Mouse (Mus musculus): ENCODE measurements around the gene Tmem14a. TPM values are rescaled to one million over a fixed set of nuclear protein-coding genes. Genes with fewer than 3 reads are reported as not detected.
"Not testable (repeated sequence)": the region's sequence is repeated elsewhere in the genome, so short reads cannot be mapped to it uniquely, and the experiment has no call there.

The Tmem14a gene
- 16.9 and 20.9 TPM in 2 replicates for polyA plus RNA-seq (2015; fragmentation: Nextera tagmentation; extraction: Ambion mirVana)

DNA sequence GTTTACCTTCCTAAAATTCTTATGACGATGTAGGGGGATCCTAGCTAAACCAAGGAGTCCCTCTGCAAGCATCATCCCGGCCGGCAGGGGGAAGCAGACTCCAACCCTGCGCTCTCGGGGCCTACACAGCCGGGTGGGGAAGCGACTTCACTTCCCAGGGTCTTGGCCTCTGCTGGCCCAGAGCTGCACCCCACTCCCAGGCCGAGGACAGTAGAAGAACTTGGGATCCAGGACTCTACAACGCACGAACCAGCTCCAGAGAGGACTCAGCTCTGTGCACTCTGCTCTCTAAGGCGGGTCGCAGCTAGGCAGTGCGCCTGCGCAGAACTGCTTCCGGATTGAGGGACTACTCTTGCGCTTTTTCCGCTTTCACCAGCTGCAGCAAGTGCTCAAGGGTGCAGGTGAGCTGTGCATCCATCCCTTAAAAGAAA lies at the start of gene Tmem14a:
TSS of gene Tmem14a (plus strand) at position 87 of the 431 bp plus-strand sequence.
- H3K4me1 ChIP-seq (replicated peaks; ENCODE audit: control insufficient read depth, insufficient read depth, low read length) = peaks cover 6% of the 10 kb centered on the region
- peak within 1 kb of the TSS; percentile 74 for H3K4me3 ChIP-seq (replicated peaks; ENCODE audit: low read length)
- peak within 1 kb of the TSS; percentile 78 for H3K4me2 ChIP-seq (ENCODE audit: low read length)
- H3K36me3 ChIP-seq (ENCODE audit: control insufficient read depth, insufficient read depth) = no peaks in the 10 kb centered on the region
- no peaks in the 10 kb centered on the region for H3K27me3 ChIP-seq (replicated peaks; ENCODE audit: control insufficient read depth, insufficient read depth, low read length)
- peak within 1 kb of the TSS; percentile 70 for H3K27ac ChIP-seq (ENCODE audit: low read length)
- peak within 1 kb of the TSS; percentile 97 for H3K9ac ChIP-seq (replicated peaks; ENCODE audit: low read depth, low read length)
- WGBS = 1% methylated on average over 17 of the region's 17 CpGs
- H3K9me3 ChIP-seq (ENCODE audit: control insufficient read depth, low read length) = no peaks in the 10 kb centered on the region
- ATAC-seq = peak; percentile 98

DNA sequence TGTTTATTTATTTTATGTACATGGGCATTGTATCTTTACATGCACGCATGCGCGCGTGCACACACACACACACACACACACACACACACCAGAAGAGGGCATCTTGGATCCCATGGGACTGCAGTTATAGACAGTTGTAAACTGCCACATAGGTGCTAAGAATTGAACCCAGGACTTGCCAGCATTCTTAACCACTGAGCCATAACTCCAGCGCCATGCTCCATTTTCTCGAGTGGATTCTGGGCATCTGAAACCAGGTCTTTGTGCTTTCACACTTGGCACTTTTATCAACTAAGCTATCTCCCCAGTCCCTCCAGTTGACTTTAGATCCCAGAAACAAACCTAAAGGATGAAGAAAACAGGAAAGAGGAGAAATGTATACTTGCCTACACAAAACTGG lies 33.2 kb upstream of the Tmem14a start:
- Histone ChIP-seq H3K27ac (ENCODE audit: low read length) (no peak overlapping the region), H3K9ac (replicated peaks; ENCODE audit: low read depth, low read length) (no peak overlapping the region), H3K36me3 (ENCODE audit: control insufficient read depth, insufficient read depth) (no peaks in the 10 kb centered on the region), H3K27me3 (replicated peaks; ENCODE audit: control insufficient read depth, insufficient read depth, low read length) (no peaks in the 10 kb centered on the region), H3K9me3 (ENCODE audit: control insufficient read depth, low read length) (no peaks in the 10 kb centered on the region), H3K4me1 (replicated peaks; ENCODE audit: control insufficient read depth, insufficient read depth, low read length) (no peaks in the 10 kb centered on the region), H3K4me2 (ENCODE audit: low read length) (no peak overlapping the region), H3K4me3 (replicated peaks; ENCODE audit: low read length) (no peak overlapping the region)
- 98% methylated on average over 6 of the region's 6 CpGs for WGBS
- ATAC-seq = no peak

DNA sequence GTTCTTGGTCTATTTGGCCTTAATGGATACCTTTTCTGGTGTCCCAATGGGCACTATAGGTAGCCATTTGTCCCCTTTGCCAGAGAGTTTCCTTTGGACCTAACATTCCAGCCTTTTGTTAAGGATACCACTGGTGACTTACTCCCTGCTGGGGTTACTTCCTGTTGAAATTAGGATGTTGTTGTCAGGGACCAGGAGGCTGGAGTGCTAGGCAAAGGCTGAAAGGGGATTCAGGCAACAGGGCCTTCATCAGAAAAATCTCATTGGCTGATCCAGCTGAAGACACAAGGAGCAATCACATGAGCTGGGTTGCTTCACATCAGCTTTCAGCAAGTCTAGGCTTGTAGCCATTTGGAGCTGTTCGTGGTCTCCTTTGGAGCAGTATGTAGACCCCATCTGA lies 12.1 kb upstream of the Tmem14a start:
- H3K4me3 ChIP-seq (replicated peaks; ENCODE audit: low read length) = no peak overlapping the region
- H3K4me2 ChIP-seq (ENCODE audit: low read length) = no peak overlapping the region
- no peaks in the 10 kb centered on the region for H3K4me1 ChIP-seq (replicated peaks; ENCODE audit: control insufficient read depth, insufficient read depth, low read length)
- no peak overlapping the region for H3K9ac ChIP-seq (replicated peaks; ENCODE audit: low read depth, low read length)
- no peak overlapping the region for H3K27ac ChIP-seq (ENCODE audit: low read length)
- WGBS = 86% methylated on average over 1 of the region's 1 CpGs
- ATAC-seq = no peak
- no peaks in the 10 kb centered on the region for H3K36me3 ChIP-seq (ENCODE audit: control insufficient read depth, insufficient read depth)
- no peaks in the 10 kb centered on the region for H3K9me3 ChIP-seq (ENCODE audit: control insufficient read depth, low read length)
- no peaks in the 10 kb centered on the region for H3K27me3 ChIP-seq (replicated peaks; ENCODE audit: control insufficient read depth, insufficient read depth, low read length)

DNA sequence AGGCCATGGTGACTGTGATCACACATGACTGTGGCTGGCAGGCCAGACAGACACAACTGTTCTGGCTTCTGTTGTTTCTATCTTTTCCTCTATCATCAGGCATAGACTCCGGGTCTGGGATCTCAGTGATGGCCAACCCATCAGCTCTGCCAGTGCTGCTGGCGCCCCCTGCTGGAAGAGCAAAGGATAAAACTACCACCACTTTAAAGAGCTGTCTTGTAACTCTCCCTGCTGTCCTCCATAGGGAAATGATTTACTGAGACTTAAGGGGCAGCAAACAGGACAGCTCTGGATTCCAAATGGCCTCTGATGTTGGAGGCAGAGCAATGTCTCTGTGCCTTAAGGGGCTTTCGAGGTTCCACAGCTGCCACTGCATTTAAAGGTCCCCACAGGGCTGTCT lies 4.8 kb upstream of the Tmem14a start:
- not testable (repeated sequence) for H3K9me3 ChIP-seq (ENCODE audit: control insufficient read depth, low read length); H3K4me2 ChIP-seq (ENCODE audit: low read length); H3K4me1 ChIP-seq (replicated peaks; ENCODE audit: control insufficient read depth, insufficient read depth, low read length); ATAC-seq; H3K4me3 ChIP-seq (replicated peaks; ENCODE audit: low read length); H3K27me3 ChIP-seq (replicated peaks; ENCODE audit: control insufficient read depth, insufficient read depth, low read length); H3K9ac ChIP-seq (replicated peaks; ENCODE audit: low read depth, low read length); H3K27ac ChIP-seq (ENCODE audit: low read length); H3K36me3 ChIP-seq (ENCODE audit: control insufficient read depth, insufficient read depth)
- WGBS = 26% methylated on average over 2 of the region's 3 CpGs

DNA sequence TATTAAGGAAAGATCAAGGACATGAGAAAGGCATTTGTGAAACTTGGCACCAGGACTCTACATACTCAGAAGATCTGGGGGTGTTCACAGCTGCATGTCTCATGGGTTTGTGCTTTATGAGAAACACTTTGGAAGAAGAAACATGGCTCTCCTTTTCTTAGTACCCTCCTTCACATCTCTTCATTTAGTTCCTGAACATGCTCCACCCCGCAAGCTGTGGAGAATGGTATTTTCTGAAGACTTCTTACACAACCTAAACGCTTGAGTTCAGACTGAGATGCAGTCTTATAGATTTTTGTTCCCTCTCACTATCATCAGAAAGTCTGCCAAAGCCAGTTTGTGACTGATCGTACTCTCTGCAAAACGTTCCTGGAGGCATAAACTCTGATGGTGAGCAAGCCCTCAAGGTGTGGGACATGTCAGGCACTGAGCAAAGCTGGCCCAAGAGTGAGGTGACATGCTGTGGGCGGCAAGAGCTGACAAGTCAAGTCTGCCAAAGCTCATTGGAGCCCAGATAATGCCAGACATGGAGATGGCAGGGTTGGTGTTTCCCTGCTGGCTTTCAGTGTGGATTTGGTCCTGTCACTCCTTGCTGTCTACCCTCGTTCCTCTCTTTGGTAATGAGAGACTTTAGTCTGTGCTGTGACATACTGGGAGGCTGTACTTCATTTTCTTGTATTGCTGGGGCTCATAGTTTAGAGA lies 4.2 kb upstream of the Tmem14a start:
- not testable (repeated sequence) for H3K4me2 ChIP-seq (ENCODE audit: low read length); H3K9me3 ChIP-seq (ENCODE audit: control insufficient read depth, low read length); H3K4me1 ChIP-seq (replicated peaks; ENCODE audit: control insufficient read depth, insufficient read depth, low read length); H3K27ac ChIP-seq (ENCODE audit: low read length); ATAC-seq; H3K36me3 ChIP-seq (ENCODE audit: control insufficient read depth, insufficient read depth); H3K27me3 ChIP-seq (replicated peaks; ENCODE audit: control insufficient read depth, insufficient read depth, low read length); H3K9ac ChIP-seq (replicated peaks; ENCODE audit: low read depth, low read length); H3K4me3 ChIP-seq (replicated peaks; ENCODE audit: low read length)
- 82% methylated on average over 6 of the region's 6 CpGs for WGBS

DNA sequence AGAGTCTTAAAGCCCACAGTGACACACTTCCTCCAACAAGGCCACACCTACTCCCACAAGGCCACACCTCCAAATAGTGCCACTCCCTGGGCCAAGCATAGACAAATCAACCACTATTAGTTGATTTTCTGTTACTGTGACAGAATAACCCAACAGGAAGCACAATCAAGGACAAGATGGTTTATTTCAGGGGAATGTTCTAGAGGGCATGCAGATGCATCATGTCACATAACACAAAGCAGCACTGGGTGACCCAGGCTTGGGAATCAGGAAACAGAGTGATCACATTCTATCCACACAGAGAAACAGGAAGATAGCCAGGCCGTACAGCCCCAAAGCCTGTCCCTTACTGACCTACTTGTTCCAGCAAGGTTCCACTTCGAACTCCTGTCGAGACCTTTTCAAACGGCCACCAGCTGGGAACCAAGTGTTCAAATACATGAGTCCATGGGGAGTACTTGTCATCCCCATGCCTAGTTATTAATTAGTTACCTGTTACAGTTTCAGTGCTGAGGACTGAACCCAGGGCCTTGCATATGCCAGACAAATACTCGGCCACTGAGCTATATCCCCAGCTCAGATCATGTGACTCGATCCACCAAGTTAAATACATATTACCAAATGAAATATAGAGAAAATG lies 9.5 kb downstream of the Tmem14a start:
- H3K27me3 ChIP-seq (replicated peaks; ENCODE audit: control insufficient read depth, insufficient read depth, low read length) = no peaks in the 10 kb centered on the region
- H3K4me2 ChIP-seq (ENCODE audit: low read length) = no peak overlapping the region
- no peaks in the 10 kb centered on the region for H3K36me3 ChIP-seq (ENCODE audit: control insufficient read depth, insufficient read depth)
- WGBS = 95% methylated on average over 6 of the region's 6 CpGs
- ATAC-seq = no peak
- no peaks in the 10 kb centered on the region for H3K9me3 ChIP-seq (ENCODE audit: control insufficient read depth, low read length)
- H3K9ac ChIP-seq (replicated peaks; ENCODE audit: low read depth, low read length) = no peak overlapping the region
- H3K27ac ChIP-seq (ENCODE audit: low read length) = no peak overlapping the region
- no peak overlapping the region for H3K4me3 ChIP-seq (replicated peaks; ENCODE audit: low read length)
- H3K4me1 ChIP-seq (replicated peaks; ENCODE audit: control insufficient read depth, insufficient read depth, low read length) = no peaks in the 10 kb centered on the region

DNA sequence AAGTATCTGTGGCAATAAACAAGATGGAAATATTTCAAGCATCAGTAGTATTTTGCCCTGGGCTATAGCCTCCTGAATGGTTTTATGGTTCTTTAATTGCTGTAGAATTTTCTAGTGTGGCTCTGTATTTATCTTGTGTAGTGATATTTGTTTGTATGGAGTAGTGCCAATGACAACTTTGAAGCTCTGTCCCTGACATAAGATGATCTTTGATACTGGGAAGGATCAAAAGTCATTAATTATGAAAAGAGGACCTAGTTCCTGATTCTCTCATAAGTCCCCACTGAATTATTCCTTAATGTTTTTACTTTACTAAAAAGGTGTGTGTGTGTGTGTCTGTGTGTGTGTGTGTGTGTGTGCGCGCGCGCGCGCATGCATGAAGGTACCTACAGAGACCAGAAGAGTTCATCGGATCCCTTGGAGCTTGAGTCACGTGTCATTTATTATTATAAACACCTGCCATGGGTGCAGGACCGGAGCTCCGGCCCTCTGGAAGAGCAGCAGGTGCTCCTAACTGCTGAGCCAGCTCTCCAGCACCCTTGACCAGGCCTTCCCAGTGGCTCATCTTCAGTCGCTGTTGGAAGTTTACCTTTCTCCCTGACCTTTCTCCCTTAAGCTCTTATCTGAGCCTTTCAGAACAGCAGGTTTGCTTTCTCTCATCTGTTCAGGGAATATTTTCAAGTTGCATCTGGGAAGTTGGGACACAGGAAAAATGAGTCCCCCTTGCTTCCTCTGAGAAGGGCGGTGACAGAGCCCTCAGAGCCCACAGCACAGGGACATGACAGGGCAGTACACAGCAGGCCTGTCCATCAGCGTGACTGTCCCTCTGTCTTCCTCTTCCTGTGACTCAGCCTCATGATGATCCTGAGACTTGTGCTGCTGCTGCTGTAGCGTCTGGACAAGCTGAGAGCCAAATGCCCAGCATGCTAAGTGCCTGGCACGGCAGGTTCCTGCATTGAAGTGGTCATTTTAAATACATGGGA lies 10.7 kb downstream of the Tmem14a start:
- H3K9me3 ChIP-seq (ENCODE audit: control insufficient read depth, low read length); H3K27ac ChIP-seq (ENCODE audit: low read length); H3K27me3 ChIP-seq (replicated peaks; ENCODE audit: control insufficient read depth, insufficient read depth, low read length); H3K36me3 ChIP-seq (ENCODE audit: control insufficient read depth, insufficient read depth); ATAC-seq; H3K4me1 ChIP-seq (replicated peaks; ENCODE audit: control insufficient read depth, insufficient read depth, low read length); H3K9ac ChIP-seq (replicated peaks; ENCODE audit: low read depth, low read length); H3K4me3 ChIP-seq (replicated peaks; ENCODE audit: low read length); H3K4me2 ChIP-seq (ENCODE audit: low read length): not testable (repeated sequence)
- WGBS = 87% methylated on average over 15 of the region's 15 CpGs

DNA sequence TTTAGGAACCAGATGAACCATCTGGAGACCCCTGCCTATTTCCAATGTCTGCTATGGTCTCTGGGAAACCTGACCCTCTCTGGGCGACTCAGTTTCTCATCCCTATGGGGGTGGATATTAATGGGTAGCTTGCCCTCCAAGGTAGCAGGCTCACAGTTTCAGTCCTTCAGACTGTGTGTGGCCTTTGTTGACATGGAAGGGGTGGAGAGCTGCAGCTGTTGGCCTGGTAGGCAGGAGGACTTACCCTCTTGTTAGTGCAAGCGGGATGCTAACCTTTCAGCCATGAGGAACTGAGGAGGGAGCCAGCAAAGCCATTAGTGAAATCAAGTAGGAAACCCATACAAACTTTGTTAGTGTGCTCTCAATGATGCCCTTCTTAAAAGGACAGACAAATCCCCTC lies 12.0 kb downstream of the Tmem14a start:
- ATAC-seq = no peak
- Histone ChIP-seq H3K4me1 (replicated peaks; ENCODE audit: control insufficient read depth, insufficient read depth, low read length) (no peaks in the 10 kb centered on the region), H3K9me3 (ENCODE audit: control insufficient read depth, low read length) (no peaks in the 10 kb centered on the region), H3K9ac (replicated peaks; ENCODE audit: low read depth, low read length) (no peak overlapping the region), H3K27ac (ENCODE audit: low read length) (no peak overlapping the region), H3K36me3 (ENCODE audit: control insufficient read depth, insufficient read depth) (no peaks in the 10 kb centered on the region), H3K4me3 (replicated peaks; ENCODE audit: low read length) (no peak overlapping the region), H3K4me2 (ENCODE audit: low read length) (no peak overlapping the region), H3K27me3 (replicated peaks; ENCODE audit: control insufficient read depth, insufficient read depth, low read length) (no peaks in the 10 kb centered on the region)
- 68% methylated on average over 2 of the region's 2 CpGs for WGBS
